Mouse (Mus musculus) G1E (cell line): ENCODE data around the gene Lekr1.

Experiments used
- CTCF ChIP-seq: IDR thresholded peaks from 2 replicates; pipeline ENCODE4 v1.5.1; 2012; ENCODE audit warnings: low read depth, low read length, inconsistent platforms, mixed read lengths
- POLR2AphosphoS5 ChIP-seq: IDR thresholded peaks from 2 replicates; pipeline ENCODE4 v1.6.1; 2012; ENCODE audit warnings: low read depth, low read length, inconsistent platforms; ENCODE audit not compliant: insufficient replicate concordance
- TAL1 ChIP-seq: conservative IDR thresholded peaks from 2 replicates; pipeline ENCODE4 v1.6.1; 2012; ENCODE audit warnings: low read depth, low read length, inconsistent platforms, mixed read lengths

DNA sequence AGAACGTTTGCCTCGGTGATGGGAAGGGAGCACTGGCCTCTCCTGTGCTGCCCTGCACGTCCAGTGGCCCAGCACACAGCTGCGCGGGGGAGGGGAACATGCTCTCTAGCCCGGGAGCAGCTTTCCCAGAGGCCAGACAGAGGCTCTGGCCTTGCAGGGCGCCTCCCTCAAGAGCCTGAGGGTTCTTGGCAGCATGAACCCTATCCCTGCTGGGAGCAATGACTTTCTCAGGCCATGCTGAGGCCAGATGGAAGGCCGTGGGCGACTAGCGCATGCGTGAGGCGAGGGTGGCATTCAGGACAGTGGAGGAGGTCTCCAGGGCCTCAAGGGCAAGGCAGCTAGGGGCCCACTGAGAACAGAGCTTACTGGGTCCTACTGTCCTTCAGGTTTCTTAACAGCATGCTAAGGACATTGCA lies 205.2 kb downstream of the Lekr1 start:
- TF ChIP-seq CTCF: no peak
- no peak for TF ChIP-seq TAL1
- TF ChIP-seq POLR2AphosphoS5: no peak
